Mouse (Mus musculus) T-helper 2 cell (primary cell): Measurements from ENCODE around the gene Tut1.
"Not testable (repeated sequence)": the region's sequence is repeated elsewhere in the genome, so short reads cannot be mapped to it uniquely, and the experiment has no call there.

Source experiments
- in situ Hi-C: fragments of 300-600 bp; cut with MboI, MseI; formaldehyde crosslinking; loops from one replicate; pipeline ENCODE4 v1.15.1; 2025; ENCODE audit warnings: high pct_unique_total_duplicates

Tut1 gene

DNA sequence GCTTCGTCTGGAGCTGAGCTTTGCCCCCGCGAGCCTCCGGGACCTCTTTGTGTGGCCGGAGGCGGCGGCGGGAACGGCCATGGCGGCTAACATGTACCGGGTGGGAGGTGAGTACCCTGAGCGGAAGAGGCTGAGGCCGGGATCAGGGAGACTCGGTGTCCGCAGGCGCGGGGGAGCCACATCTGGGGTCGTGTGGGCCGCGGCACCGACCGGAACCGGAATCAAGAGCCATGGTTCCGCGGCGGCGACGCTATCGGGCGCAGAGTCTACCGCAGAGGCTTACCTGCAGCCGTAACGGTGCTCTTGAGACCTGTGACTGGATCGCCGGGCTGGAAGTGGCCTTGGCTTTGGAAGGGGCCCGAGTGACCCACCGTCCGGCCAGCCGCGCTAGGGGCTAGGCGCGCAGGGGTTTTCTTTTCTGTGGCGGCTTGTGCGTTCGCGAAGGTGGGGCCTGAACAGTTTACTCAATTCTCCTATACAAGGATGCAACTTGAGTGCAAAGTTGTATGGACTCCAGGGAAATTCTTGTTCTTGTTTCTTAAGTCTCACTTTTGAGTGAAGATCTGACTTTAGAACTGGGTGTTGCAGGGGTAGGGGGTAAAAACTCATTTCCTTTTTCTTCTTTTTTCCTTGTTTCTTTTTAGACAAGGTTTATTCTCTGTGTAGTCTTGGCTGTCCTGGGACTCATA, 11.2 kb upstream of the Tut1 start:
- in situ Hi-C loops: loop anchor here (5.0 kb wide), 1 partner anchor 45 kb away; the partner anchor contains the start of gene Ganab

DNA sequence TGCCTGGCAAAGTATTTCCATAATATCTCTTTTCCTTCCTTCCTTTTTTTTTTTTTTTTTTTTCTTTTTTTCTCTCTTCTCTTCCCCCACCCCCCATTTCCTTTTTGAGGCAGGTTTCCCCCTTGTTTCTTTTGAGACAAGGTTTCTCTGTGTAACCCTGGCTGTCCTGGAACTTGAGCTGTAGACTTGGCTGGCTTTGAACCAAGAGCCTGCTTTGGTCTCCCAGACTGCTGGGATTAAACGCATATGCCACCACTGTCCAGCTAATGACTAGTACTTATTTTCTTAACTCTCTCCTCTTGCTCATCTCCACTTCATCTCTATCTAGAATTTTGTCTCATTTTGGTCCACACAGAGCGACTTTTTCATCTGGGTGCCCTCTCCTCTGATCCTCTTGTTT, 10.6 kb upstream of the Tut1 start:
- in situ Hi-C loops: loop anchor here (5.0 kb wide), 1 partner anchor 46 kb away; the partner anchor contains the start of gene Ganab

DNA sequence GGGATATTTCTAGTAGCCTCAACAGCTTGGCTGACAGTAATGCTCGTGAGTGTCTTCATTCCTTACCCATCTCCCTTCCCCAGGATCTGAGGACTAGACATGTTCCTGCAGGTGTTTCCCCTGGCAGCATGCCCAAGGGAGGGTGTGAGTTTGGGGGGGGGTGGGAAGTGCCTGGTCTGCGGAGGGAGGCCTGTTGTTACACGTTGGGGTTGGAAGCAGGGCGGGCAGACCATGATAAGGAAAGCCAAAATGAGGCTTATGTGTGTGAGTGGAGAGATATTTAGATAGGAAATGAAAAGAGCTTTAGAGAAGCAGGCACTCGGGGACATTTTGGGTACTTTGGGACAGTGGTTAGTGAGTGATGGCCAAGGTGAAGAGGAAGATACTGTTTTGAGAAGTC, 9.6 kb upstream of the Tut1 start:
- in situ Hi-C loops: loop anchor here (5.0 kb wide), 1 partner anchor 47 kb away; the partner anchor contains the start of gene Ganab

DNA sequence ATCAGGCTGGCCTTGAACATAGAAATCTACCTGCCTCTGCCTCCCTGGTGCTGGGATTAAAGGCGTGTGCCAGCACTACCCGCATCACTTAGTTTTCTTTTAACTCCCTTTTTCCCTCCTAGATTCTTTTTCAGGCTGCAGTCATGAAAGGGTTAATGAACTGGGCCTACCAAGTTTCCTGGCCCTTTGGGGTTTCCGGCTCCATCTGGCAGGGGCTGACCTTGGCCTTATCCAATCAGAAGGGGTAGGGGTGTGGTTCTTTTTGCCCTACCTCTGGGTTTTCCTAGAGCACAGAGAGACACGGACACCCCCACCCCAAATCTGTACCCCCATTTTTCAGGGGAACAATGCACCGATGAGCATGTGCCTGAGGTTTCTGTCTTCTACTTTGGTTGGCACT, 8.9 kb upstream of the Tut1 start:
- in situ Hi-C loops: loop anchor here (5.0 kb wide), 1 partner anchor 47 kb away; the partner anchor contains the start of gene Ganab

DNA sequence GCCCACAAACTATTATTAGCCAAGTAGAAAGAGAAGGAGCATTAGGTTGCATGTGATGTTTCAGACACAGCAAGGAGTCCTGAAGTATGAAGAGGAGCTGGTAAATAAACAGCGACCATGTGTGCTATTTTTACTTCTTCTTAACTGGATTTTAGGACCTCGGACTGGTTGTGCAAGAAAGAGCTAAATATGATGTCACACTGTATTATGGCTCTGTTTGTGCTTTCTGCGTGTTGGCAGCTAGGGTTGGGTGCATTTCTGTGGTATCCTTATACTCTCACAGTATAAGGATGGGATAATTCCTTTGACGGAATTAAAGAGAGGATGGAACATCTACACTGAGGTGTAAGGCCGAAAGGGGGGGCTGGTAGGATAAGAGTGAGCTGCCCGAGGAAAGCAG, 8.4 kb upstream of the Tut1 start:
- in situ Hi-C loops: no loop called here

DNA sequence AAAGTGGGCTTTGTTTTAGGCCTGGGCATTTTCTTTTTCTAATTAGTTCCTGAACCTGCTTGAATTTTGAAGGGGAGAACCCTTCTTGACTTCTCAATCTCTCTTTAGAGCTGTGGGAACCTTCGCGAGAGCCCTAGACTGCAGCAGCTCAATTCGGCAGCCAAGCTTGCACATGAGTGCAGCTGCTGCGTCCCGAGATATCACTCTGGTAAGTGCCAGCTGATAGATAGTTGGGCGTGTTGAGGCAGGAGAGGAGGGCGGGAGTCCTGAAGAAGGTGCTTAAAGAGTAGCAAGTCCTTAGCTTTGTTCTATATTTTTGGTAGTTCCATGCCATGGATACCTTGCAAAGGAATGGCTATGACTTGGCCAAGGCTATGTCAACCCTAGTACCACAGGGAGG, 6.7 kb upstream of the Tut1 start:
- in situ Hi-C loops: no loop called here

DNA sequence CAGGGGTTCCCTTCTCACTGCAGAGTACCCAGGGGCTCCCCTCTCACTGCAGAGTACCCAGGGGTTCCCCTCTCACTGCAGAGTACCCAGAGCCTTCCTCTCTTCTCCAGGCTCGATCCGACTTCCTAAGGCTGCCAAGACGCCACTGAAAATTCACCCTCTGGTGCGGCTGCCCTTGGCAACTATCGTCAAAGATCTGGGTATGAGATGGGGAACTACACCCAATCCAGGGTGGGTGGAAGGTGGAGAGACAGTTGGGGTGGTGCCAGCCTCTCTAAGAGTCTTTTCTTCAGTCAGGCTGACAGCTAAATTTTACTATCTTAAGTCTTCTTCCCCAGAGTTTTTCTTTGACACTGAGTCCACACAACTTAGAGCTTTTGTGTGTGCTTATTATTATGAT, 3.5 kb upstream of the Tut1 start:
- in situ Hi-C loops: no loop called here

DNA sequence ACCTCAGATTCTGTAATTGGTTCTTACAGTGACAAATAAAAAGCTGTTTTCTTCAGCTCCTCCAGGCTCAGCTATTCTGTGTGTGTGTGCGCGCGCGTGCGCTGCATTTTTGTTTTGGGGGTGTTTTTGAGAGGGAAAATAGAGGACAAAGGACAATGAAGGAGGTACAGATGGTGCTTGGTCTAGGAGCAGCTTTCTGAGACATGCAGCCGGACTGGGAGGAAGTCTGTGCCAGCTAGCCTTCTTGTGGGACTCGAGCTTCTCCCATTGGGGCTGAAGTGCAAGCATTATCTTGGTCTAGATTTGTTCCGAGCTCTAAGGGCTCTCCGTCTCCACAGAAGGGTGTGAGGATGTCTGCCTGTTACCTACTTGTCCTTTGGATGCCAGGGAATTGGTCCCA, 1.4 kb upstream of the Tut1 start:
- in situ Hi-C loops: no loop called here

DNA sequence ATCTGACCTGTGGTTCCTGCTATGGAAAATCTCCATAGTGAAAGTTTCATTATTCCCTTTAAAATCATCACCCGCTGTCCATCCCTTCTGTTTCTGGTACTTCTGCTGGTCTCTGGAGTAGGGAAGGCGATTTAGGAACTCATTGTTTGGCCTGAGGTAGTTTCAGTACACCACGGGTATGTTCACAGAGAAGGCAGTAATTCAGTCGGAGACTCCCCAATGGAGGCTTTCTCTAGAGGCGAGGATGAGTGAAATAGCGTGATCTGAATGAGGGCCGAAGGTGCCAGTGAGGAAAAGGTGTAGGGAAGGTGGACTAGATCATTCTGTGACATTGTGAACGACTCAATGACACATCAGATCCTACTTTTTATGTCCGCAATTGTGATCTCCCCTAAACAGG, 524 bp downstream of the Tut1 start:
- in situ Hi-C loops: no loop called here

DNA sequence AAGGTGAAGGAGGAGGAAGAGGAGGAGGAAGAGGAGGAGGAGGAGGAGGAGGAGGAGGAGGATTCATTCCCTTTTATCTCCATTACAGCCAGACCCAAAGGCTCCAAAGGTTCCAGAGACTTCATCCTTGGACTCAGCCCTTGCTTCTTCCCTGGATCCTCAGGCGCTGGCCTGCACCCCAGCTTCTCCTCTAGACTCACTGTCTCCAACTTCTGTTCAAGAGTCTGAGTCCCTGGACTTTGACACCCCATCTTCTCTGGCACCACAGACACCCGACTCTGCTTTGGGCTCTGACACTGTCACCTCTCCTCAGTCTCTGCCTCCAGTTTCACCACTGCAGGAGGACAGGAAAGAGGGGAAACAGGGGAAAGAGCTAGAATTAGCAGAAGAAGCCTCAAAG, 8.6 kb downstream of the Tut1 start:
- in situ Hi-C loops: loop anchor here (5.0 kb wide), 1 partner anchor 50 kb away; no protein-coding TSS in a partner anchor

DNA sequence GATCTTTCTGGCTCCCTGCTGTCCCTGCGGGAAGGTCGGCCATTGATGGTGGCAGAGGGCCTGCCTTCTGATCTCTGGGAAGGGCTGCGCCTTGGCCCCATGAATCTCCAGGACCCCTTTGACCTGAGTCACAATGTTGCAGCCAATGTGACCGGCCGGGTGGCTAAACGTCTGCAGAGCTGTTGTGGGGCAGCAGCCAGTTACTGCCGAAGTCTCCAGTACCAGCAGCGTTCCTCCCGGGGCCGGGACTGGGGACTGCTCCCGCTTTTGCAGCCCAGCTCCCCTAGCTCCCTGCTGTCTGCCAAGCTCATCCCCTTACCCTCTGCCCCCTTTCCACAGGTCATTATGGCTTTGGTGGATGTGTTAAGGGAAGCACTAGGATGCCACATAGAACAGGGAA, 11.4 kb downstream of the Tut1 start:
- in situ Hi-C loops: no loop called here

DNA sequence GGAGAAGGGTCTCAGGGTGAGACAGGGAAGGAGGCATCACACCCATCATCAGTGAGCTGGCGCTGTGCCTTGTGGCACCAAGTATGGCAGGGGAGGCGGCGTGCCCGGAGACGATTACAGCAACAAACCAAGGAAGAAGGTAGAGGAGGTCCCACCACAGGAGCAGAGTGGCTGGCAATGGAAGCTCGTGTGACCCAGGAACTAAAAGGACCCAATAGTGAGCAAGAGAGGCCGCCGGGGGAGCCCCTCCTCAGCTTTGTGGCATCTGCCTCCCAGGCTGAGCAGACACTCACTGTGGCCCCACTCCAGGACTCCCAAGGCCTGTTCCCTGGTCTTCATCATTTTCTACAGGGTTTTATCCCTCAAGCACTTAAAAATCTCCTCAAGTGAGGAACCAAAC, 12.1 kb downstream of the Tut1 start:
- in situ Hi-C loops: no loop called here

DNA sequence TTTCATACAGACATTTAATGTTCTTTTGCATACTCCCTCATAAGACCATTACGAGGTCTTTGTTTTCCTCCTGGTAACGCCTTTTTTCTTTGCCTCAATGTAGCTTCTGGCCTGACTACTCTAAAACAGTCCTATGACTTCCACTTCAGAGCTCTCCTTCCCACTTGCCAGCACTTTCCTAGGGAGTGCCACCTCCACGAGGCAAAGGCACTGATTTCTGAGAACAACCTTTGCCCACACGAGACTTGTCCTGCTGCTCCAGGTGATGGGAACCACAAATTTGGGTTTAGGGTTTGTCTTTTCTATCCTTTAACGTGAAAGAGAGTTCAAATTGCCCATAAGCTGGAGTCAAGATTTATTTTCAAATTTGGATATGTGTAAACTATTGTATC, 12.5 kb downstream of the Tut1 start:
- in situ Hi-C loops: no loop called here

DNA sequence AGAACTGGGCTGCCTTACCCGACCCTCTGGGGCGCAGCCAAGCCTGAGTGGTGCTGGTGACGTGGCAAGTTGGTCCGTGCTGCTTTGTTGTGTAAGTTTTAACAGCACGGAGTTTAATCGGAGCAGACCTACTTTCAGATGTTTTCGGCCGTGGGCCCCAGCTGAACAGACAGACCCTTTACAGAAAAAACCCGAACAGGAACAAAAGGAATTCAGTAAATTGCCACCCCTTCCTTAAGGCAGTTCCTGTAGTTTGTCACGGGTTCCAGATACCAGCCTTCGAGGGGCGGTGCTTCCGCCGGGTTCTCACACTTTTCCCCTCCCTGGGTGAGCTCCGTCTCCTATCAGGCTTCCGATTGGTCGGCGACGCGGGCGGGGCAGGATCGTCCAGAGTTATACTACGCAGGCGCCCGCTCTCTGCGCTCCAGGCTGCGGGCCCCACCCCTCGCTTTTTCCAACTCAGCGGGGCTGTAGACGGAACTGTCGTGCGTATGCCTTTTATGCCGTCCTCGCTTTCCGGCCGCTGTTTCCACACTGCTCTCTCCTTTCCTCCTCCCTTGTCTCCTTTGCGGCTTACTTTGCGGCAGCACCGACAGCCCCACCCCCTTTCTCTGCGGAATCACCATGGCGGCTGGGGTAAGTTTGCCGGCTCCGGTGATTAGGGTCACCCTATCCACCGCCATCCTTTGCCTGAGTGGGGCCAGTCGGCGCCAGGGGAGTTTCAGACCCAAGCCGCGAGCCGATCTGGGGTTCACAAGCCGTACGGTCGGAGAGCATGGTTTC, 13.1 kb downstream of the Tut1 start, which contains the start of gene Eef1g:
Eef1g (plus strand) TSS at position 452 of the 783 bp plus-strand sequence.
- in situ Hi-C loops: no loop called here

DNA sequence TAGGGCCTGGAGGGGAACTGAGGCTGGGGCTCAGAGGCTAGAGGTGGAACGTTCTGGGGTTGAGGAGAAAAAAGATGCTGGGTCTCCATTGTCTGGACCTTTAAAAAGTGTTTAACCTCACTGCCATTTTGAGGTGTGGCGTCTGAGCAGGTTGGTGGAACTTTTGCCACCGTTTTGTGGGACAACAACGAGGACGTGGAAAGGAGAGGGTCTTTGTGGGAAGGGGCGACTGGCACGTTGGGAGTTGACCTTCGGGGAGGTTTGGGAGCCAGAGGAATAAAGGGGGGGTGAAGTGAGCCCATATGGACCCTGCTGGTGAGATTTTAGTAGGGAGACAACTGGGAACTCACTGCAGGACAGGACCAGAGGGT, 13.7 kb downstream of the Tut1 start:
- in situ Hi-C loops: no loop called here

DNA sequence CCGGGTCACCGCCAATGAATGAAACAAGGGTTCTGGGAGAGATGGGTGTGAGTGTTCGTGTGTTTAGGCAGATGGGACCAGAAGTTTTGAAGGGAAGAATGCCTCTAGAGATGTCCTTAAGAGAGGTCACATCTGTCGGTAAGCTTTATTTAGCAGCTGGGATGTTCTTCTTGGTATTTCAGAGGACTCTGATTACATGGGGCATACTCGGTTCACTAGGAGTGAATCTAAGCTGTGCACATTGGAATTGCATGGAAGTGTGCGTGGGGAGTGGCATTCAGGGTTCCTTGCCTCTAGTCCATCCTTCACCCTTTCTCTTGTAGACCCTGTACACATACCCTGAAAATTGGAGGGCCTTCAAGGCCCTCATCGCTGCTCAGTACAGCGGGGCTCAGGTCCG, 14.2 kb downstream of the Tut1 start:
- in situ Hi-C loops: no loop called here

DNA sequence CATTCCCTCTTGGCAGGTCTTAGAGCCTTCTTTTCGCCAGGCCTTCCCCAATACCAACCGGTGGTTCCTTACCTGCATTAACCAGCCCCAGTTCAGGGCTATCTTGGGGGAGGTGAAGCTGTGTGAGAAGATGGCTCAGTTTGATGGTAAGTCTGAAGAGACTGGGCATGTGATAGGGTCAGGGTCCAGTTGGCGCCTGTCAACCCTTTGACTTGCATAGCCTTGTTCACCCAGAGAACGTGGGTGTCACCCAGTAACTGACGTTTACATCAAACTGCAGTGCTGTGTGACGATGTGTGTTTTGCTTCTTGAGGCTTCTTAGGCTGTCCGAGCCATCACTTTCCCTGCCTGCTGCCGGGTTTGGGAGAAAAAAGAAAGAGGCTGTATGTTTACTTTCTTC, 18.8 kb downstream of the Tut1 start:
- in situ Hi-C loops: not testable (repeated sequence)

DNA sequence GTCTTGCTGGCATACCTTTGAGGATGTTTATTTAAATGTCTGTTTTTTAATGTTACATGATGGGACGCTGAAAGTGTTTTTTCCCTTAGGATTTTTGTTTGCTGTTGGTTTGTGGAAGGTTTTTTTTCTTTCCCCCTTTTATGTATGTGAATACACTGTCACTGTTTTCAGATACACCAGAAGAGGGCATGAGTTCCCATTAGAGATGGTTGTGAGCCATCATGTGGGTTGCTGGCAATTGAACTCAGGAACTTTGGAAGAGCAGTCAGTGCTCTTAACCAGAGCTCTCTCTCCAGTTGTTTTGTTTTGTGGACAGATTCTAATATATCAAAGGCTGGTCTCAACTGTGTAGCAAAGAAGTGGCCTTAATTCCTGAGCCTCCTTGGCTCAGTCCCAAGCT, 21.0 kb downstream of the Tut1 start:
- in situ Hi-C loops: no loop called here

DNA sequence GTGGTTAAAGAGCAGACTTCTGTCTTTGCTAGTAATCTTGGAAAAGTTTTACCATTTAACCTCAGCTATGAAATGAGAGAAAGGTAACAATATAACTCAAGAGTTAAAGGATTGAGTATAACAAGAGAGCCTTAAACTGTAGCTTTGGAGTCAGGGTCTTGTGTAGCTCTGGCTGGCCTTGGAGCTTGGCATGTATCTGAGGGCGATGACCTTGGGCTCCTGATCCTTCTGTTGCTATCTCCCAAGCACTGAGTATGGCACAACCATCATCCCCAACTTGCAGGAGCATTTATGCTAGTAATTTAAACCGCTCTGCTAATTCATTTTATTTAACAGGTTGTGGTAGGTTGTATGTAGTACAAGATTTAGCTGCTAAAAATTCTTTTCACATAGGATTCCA, 21.8 kb downstream of the Tut1 start:
- in situ Hi-C loops: no loop called here

DNA sequence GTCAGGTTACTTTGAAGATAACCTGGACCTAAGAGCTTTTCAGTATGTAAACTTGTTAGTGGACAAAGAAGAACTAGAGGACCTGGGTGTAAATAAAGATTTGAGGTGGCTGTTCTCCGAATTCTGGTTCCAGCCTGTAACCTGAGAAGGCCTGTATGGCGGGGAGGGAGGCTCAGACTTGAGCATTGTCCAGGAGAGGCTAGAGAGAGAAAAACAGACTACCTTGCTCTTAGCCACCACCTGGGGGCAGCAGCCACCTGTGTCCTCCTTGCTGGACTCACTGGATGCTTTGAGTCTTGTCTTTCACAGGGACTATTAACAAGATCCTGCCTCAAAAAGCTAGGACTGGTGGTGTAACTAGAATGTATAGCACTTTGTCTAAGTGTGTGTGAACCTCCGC, 22.9 kb downstream of the Tut1 start:
- in situ Hi-C loops: no loop called here

DNA sequence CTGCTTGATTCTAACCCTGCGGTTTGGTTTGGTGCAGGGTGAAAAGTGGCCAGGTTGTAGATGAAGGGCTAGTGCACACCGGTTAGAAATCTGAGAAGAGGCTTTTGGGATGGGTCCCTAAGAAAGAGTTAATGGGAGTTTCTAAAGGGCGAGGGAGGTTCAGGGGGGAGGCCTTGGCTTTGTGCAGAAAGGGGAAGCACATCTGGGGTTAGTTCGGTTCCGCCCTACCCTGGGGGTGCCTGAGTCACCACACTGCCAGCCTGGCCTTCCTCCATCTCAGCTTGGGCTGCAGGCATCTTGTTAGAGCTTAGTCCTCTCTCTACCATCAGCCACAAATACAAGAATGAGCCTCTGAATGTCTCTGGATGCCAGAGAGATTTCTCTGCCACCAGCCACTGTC, 27.1 kb downstream of the Tut1 start:
- in situ Hi-C loops: loop anchor here (10.0 kb wide), 1 partner anchor 104 kb away; the partner anchor contains the start of gene Scgb1a1

DNA sequence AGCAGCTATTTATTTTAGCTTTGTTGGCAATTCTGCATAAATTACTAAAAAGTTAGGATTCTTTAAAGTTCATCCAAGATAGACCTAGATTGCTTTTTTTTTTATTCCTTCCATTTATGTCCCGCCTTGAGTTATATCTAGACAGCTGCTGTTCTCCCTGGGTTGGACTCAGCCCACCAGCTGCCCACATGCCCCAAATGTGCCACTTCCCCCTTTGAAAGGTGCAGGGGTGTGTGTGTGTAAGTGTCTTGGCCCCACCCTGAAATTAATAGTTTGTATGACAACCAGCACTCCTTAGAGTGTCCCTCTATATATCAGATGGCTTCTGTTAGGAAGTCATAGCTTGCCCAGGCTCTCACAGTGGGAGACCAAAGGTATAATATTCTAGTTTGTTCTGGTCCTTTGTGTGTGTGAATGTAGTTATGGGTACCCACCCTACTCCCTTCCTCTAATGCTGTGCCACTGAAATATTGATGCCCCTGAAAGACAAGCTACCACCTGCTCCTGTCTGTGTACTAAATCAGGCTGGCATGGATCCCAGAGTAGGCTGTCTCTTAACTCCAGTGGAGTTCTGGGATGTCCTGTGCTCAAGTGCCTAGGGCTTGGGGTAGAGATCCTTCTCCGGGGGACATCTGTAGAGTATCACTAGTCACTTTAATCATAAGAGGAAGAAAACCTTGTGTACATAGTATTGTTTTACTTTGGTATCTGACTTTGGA, 28.0 kb downstream of the Tut1 start:
- in situ Hi-C loops: loop anchor here (10.0 kb wide), 1 partner anchor 103 kb away; the partner anchor contains the start of gene Scgb1a1
